Mouse (Mus musculus): Measurements from ENCODE around the gene Vat1.
"Not testable (repeated sequence)": the region's sequence is repeated elsewhere in the genome, so short reads cannot be mapped to it uniquely, and the experiment has no call there.

Gene Vat1

DNA sequence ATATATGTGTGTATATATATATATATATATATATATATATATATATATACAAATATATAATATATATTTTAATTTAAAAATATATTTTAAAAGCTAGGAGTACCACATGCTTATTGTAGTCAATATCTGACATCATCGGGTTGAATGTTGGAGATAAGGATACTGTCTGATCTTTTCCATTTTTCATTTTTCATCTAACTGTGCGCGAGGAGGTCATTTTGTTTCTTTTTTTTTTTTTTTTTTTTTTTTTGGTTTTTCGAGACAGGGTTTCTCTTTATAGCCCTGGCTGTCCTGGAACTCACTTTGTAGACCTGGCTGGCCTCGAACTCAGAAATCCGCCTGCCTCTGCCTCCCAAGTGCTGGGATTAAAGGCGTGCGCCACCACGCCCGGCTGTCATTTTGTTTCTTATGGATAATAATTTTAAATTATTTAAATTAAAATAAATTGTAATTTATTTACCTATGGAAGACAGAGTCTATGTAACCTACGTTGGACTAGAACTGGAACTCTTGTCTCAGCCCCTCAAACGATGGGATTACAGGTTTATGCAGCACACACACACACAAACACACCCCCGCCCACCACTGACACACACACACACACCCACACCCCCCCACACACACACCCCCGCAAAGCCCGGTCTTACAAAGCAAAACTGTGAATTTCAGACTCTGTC, 24.4 kb downstream of the Vat1 start:
- DNase-seq: not testable (repeated sequence)

DNA sequence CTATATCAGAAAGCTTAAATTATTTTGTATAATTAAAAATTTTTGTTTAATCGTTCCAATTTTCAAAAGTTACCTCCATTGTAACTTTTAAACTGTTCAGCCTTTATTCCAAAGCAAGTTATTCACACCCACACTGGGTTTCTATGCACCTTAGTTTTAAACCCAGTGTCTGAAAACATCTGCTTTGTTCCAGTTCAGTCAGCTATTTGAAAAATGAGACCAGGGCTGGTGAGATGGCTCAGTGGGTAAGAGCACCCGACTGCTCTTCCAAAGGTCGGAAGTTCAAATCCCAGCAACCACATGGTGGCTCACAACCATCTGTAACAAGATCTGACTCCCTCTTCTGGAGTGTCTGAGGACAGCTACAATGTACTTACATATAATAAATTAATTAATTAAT, 28.0 kb downstream of the Vat1 start:
- DNase-seq: not testable (repeated sequence)

GRCm38 (mm10) chr11:101436916-101437315, 29.1 kb downstream of the Vat1 start:
- DNase-seq: no peak

GRCm38 (mm10) chr11:101435831-101436230, 30.2 kb downstream of the Vat1 start:
- DNase-seq: no peak

DNA sequence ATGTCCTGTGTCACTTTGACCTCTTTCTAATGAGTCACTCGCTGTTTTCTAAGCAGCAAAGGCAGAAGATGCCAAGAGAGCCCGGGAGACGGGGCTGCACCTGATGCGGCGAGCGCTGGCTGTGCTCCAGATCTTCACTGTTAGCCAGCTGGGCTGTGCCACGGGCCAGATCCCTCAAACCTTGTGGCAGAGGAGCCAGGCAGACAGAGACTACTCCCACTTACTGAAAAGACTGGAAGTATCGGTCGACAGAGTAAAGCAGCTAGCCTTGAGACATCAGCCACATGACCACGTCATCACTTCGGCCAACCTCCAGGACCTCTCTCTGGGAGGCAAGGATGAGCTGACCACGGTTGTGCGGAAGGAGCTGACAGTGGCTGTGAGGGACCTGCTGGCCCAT, 32.6 kb downstream of the Vat1 start:
- no peak for DNase-seq

DNA sequence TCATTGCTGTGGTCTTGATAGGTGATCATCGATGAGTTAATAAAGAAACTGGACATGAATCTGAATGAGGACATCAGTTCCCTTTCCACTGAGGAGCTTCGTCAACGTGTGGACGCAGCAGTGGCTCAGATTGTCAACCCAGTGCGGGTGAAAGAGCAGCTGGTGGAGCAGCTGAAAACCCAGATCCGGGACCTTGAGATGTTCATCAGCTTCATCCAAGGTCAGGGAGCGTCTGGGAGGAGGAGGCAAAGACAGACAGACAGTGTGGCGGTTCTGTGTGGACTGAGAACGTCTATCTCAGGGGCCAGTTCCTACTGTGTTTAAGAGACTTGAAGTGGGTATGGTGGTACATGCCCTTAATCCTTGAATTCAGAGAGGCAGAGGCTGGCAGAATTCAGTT, 34.7 kb downstream of the Vat1 start:
- no peak for DNase-seq

GRCm38 (mm10) chr11:101426165-101426564, 39.9 kb downstream of the Vat1 start:
- no peak for DNase-seq

GRCm38 (mm10) chr11:101424925-101425813, 40.9 kb downstream of the Vat1 start, which contains the start of the genes Rundc1 and Ptges3l:
Gene Rundc1 (plus strand): TSS chr11:101425085.
Gene Ptges3l (minus strand): TSS chr11:101425333.
- DNase-seq: peak; percentile 96 to 97

GRCm38 (mm10) chr11:101424105-101424851, 41.8 kb downstream of the Vat1 start, which contains the start of gene Gm27029:
Gene Gm27029 (minus strand): TSS chr11:101424796.
- DNase-seq: no peak

DNA sequence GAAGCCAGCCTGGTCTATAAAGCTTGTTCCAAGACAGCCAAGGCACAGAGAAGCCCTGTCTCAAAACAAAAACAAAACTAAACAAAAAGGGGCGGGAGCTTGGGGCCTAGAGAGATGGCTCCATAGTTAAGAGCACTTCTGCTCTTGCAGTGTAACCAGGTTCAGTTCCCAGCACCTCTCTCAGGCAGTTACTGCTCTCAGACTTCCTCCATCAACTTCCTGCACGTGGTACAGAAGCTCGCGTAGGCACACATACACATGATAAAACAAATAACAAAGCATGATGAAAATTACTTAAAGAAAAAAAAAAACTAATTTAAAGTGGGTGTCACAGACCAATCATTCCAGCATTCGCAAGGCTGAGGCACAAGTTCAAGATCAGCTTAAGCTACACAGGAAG, 45.9 kb downstream of the Vat1 start:
- DNase-seq: no peak

GRCm38 (mm10) chr11:101419610-101420009, 46.4 kb downstream of the Vat1 start:
- no peak for DNase-seq

- DNase-seq: no peak
Measured at GRCm38 (mm10) chr11:101418991-101419390, 47.0 kb downstream of the Vat1 start.

- DNase-seq: peak; percentile 74 to 87
Measured at GRCm38 (mm10) chr11:101417101-101417855, 48.8 kb downstream of the Vat1 start, which contains the start of gene Aarsd1. Gene Aarsd1 (minus strand): TSS chr11:101417615.

DNA sequence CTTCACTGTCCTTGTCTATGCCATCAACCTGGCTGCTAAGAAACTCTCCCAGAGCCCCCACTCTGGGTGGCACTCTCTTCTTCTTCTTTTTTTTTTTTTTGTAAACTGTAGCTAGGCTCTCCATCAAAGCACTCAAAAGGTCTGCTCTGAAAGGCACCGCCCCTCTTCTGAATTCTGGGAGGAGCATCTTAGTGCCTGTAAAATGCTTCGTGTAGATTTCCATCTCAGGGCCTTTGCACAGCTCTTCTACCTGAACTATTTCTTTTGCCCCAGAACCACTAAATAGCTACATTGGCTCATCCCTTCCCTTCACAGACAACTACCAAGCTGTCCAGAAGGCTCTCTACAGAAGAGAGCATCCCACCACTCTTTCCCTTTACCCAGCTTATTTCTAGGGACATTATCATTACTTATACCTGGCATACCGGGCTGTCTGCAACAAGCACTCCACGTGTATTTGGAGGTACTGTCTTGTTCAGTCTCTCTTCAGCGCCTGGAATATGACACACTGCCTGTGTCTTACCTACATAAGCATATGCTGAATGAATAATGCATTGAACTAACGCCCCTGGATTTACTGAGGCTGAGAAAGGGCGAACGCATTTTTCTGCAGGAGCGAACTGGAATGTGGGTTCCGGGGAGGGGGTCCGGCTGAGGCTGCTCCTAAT, 49.5 kb downstream of the Vat1 start:
- no peak for DNase-seq

- DNase-seq: no peak
Measured at GRCm38 (mm10) chr11:101415306-101415705, 50.7 kb downstream of the Vat1 start.

Data from kidney, adult 8-10 months (tissue).